Mouse (Mus musculus): ENCODE measurements around the gene Ncoa3.

DNA sequence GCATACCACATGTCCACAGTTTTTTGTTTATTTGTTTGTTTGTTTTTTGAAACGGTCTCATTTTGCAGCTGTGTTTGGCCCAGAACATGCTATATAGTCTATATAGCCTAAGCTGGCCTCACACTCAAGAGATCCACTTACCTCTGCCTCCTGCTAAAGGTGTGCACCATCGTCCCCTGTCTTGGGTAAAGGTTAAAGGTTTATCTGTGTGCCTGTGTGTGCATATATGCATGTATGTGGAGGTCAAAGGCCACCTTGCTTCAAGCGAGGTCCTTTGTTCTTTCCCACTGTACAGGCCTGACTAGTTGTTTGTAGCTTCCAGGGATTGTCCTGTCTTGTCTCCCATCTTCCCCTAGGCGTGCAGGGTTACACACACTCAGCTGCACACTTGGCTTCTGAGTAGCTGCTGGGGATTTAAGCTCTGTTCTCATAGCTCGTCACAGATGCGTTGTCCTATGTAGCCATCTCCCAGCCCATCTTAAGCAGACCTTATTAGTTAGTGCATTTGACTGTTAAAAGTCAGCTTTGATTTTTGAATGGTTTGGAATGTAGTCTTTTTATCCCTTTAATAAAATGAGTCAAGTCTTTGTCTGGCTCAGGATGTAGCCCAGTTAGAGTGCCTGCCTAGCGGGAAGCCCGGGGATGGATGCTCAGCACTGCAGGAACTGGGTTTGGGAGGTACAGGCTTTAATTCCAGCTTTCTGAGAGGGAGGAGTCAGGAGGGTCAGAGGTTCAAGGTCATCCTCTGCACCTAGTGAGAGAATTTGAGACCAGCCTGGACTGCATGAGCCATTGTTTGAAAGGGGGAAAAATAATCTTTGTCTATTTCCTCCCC, 16.3 kb downstream of the Ncoa3 start:
- peak; percentile 14; the same call in 1 of the 2 replicates for TF ChIP-seq CHD2 (IDR thresholded peaks at IDR 0.05; ENCODE audit: low read depth, low read length)
- TF ChIP-seq ZC3H11A (IDR thresholded peaks at IDR 0.05; ENCODE audit: borderline replicate concordance, low read depth, low read length) = no peak
- TF ChIP-seq MAFK (IDR thresholded peaks at IDR 0.05; ENCODE audit: insufficient read depth, low read depth, low read length) = no peak
- no peak for TF ChIP-seq ZNF384 (IDR thresholded peaks at IDR 0.05; ENCODE audit: low read depth, low read length)
- 0 out of 2 replicates have a peak, but pooled peaks have one; percentile 35 for TF ChIP-seq HCFC1 (IDR thresholded peaks at IDR 0.05; ENCODE audit: borderline replicate concordance, insufficient read depth, low read length)

Data from ES-E14 (cell line).